Mouse (Mus musculus) urinary bladder, postnatal 4 days (tissue): ENCODE measurements around the gene Card6.

ENCODE experiments used
- DNase-seq, 2 experiments: peaks; one replicate each; pipeline ENCODE4 v3.0.0; 2021 to 2022; ENCODE audit warnings: low spot score in 2 of 2

Card6 gene

DNA sequence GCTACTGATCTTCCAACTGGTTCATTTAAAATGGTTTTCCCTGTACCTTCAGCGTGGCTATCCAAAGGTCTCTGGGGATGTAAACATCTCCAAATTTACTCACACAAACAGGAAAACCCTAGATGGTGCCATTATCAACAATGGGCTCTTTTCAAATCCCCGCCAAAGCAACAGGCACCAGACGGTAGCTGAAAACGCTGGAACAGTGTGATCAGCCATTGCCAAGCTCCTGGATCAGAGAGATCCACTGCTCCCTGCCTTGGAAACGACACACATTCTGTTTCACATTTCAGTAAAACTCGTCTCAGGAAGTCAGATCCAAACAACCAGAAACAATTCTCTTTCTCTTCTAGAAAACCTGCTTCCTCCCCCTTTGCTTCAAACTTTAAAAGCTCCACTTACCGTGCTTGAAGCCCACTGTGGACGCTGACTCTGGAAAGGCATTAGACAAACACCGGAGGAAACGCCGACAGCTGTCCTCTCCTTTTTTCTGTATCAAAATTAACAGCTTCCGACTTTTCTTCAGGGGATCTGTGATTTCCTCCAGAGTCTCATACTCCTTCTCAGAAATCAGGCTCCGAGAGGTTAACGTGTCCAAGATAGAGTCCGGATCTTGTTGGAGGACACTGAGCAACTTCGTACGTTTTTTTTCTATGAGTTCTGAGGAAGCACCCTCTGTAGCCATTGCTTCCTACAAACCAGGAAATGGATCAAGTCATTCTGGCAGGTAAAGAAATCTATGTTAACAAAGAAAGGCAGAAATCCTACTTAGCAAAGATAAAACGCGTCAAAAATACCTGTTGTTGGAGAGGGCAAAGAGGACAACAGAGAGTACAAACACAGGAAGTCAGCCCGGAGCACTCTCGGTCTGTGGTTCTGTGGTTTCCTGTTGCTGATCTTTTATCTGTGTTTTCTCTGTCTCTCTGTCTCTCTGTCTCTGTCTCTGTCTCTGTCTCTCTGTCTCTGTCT lies at the start of gene Card6:
Card6 (minus strand) TSS at position 854 of the 969 bp plus-strand sequence.
- DNase-seq = no peak

DNA sequence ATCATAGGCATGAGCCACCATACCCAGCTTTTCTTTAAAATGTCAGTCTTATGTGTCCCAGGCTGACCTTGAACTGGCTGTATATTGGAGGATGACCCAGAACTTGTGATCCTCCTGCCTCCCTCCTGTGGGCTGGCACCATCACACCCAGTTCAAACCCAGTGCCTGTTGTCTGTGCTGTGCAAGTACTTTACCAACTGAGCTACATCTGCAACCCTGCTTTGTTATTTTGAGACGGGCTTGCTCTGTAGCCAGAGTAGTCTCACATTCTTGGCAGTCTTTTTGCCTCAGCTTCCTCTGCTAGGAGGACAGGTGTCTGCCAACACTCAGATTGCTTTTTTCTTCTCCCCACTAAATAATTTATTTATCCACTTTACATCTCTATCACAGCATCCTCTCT lies 49.0 kb upstream of the Card6 start:
- DNase-seq = no peak

GRCm38 (mm10) chr15:5156355-5156754 lies 48.0 kb upstream of the Card6 start:
- DNase-seq = no peak

GRCm38 (mm10) chr15:5155093-5155492 lies 46.8 kb upstream of the Card6 start:
- no peak for DNase-seq

DNA sequence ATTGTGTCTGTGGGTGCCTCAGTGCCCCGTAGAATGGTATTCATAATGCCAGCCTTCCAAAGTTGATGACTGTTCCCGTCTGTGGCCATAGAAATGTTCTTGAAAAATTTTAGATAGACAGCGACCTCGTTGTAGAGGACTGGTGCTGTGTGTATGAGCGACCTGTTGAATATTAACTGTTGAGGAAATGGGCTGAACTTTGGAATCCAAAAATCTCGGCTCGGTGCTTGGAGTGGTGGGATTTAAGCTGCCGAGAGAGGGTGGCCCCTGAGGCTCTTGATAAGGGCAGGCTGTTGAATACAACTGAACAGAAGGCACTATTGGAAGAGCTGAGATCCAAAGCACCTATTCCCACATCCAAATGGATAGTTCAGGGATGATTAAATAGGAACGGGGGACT lies 46.3 kb upstream of the Card6 start:
- no peak for DNase-seq

GRCm38 (mm10) chr15:5152171-5152570 lies 43.8 kb upstream of the Card6 start:
- no peak for DNase-seq

DNA sequence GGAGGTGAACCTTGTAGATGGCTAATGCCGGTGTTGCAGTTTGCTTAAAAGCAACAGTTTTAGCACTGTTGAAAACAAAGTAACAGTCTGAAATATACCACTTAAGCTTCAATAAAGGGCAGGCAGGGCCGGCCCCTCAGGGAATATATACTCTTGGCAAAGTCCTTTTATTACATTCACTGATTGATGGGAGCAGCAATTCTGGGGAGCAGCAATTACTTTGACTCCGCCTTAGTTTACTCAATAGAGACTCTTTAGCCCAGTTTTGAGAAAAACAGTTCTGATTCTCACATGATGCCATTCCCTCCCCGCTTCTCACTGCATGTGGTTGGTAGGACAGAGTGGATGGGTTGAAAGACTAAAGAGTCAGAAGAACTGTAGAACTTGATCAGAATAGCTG lies 40.8 kb upstream of the Card6 start:
- DNase-seq = no peak

DNA sequence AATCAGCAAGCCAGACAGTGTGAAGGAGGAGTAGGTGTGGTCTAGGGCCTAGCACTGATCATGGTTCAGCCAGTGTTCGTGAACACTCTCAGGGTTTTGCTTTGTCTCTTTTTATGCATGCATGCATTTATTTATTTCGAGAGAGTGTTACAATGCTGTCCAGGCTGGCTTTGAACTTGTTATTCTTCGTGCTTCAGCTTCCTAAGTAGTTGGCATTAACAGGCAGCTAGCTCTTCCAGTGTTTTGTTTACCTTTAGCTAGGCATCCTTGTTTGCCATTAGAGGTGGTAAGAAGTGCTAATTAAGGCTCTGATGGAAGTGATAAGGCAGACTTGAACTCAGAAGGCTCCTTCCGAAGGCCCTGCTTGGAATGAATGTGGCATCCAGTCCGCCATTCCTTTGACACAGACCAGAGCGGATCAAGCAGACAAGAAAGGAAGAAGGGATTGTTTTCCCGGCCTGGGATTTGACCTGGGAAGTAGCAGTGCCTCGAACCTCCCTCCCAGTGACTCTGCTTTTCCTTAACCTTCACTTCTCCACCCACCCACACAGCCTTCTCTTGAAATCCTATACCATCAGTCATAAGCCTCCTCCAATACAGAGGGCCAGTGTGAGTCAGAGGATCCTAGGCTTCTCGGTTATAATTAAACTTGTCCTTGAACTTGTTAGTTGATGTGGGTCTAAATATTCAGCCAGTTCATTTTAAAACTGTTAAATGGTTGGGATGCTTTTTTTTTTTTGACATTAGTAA lies 37.0 kb upstream of the Card6 start:
- no peak for DNase-seq

DNA sequence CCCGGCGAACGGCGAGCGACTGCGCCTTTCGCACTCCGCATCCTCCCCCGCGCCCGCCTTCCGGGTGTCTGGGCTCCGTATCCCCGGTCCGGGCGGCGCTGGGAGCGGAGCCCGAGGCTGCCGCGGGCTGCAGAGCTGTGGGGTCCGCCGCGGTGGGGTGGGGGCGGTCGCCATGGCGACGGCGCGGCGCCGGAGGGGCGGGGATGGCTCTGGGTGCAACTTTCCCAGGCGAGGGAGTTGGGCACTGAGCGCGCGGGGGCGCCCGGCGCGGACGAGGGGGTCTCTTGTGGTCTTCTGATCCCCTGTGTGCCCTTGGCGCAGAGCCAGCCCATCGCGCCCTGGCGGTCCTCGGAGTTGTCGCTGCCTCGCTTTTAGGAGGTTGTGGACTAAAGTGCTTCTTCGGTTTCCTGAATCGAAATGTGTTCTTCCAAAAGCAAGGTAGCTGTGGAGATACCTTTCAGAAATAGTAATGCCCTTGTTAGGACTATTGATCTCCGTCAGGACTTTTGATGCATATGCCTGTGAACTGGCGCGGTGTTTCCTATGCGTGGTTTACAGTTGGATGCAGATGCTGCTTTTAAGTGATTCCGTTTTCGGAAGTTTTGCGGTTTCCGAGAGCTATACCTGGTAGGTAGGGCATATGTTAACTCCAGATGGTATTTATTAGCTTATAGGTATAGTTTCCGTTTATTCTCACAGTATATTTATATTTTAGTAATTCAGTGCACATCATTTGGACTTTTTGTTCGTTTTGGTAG lies 35.9 kb upstream of the Card6 start:
- DNase-seq = peak; percentile 70 to 75

DNA sequence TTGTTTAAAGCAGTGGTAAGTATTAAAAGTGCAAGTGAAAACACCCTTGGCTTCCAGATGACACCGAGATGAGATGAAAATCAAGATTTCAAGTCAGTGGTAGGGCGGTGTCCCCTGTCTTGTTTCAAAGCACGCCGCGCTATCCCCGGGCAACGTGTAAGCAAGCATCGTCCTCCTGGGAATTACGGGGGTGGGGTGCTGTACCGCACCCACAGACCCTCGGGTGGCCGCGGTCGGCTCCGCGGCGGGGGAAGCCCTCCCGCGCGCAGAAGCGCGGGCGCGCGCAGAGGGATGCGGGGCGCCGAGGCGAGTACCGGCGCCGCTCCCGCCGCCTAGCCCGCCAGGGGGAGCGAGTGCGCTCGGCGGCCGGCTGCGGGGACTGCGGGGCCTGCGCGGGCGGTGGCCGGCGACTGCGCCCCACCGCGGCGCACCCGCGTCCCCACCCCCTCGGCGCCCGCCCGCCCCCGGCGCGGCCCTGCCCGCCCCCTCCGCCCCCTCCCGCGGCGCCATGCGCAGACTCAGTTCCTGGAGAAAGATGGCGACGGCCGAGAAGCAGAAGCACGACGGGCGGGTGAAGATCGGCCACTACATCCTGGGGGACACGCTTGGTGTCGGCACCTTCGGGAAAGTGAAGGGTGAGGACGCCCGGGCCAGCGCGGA lies 35.2 kb upstream of the Card6 start, which contains the start of gene Prkaa1:
Prkaa1 (plus strand) TSS at position 501 of the 660 bp plus-strand sequence.
- peak; percentile 71 to 79 for DNase-seq

DNA sequence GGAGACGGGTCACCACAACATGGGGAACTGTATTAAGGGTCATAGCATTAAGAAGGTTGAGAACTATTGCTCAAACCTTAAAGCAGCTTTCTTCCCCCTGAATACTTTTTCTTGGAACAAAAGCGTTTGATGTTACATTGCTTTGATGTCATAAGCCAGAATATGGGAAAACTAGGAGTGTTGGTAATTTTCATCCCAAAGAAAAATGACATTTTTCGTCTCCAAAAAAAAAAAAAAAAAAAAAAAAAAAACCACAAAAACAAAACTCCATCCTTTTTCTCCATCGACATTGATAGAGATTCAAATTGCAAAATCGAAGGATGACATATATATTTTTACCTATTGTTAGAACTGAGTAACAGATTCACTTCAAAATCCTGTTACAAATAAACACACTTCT lies 34.4 kb upstream of the Card6 start:
- DNase-seq = no peak

DNA sequence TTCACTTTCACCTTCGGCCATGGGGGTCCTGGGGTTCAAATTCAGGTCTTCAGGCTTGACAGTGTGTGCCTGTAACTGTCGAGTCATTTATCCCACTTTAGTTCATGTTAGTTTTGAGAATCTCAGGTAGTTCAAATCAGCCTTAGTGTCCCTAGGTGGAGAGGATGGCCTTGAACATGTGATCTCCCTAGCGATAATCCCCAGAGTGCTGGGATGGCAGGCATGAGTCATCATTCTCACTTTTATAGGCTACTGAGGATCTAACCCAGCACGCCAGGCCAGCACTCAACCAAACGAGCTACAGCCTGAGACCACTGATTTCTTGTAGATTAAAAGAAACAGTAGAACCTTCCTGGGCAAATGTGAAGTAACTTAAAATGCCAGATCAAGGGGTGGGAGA lies 33.7 kb upstream of the Card6 start:
- no peak for DNase-seq

DNA sequence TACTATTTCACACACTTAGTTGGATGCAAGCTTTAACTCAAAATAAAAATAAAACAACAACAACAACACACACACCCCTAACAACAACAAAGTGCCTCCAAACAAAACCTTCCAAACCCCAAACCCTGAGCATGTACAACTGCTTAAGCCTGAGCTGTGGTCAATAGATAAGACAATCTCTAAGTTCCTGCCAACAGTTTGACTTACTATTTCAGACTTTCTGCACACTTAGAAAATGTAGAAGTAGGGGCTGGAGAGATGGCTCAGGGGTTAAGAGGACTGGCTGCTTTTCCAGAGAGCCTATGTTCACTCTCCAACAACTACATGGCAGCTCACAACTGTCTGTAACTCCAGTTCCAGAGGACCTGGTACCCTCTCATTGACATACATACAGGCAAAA lies 32.0 kb upstream of the Card6 start:
- no peak for DNase-seq

DNA sequence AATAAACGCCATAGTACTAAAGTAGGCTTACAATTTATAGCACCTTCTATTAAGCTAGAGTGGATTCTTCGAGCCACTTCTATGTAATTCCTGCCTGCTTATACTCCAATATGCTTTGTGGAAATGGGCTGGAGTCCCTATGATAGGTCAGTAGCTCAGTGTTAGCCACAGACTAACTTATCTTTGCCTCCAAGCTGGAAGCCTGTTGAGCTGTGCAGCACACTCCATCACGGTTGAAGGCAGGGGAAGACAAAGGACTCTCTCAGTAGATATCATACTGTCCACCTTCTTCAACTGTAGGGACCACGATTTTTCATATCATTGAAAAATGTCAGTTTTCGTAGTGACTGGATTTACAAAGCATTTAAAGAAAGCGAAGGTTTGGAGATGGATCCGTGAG lies 31.5 kb upstream of the Card6 start:
- no peak for DNase-seq

GRCm38 (mm10) chr15:5139366-5139765 lies 31.0 kb upstream of the Card6 start:
- DNase-seq = no peak

DNA sequence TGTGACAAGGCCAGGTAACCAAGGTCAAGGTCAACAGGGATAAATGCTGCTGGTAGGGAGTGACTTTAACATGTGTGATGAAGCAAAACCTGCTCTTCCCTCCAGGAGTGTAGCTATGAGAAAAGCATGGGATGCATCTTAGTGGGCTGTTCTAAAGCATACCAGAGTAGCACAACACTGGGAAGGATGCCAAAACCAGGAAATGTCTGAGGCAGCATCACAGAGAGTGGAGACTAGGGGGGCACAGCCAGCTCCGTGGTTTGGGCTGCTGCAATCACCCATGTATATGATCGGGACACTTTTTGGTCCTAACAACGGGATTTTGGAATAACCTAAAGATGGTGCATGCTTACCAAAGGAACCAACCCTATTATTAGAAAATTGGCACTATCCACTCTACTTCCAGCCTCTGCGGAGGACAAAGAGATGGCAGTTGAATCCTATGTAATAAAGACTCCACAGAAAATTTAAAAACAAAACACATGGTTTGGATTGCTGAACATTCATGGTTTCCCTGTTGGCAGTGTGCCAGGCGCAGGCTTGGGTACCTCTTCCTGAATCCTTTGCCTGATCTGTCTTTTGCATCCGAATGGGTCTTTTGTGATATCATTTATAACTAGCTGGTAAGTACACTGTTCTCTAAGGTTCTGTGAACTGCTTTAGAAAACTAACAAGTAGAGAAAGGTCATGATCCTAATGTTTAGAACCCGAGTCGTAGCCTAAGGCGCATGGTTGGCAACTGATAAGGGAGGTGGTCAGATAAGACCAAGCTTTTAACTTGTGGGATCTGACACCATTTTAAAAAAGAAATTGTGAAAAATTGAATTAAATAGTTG lies 29.9 kb upstream of the Card6 start:
- no peak for DNase-seq

GRCm38 (mm10) chr15:5134945-5135483 lies 26.7 kb upstream of the Card6 start:
- DNase-seq = no peak

GRCm38 (mm10) chr15:5134179-5134578 lies 25.8 kb upstream of the Card6 start:
- no peak for DNase-seq

DNA sequence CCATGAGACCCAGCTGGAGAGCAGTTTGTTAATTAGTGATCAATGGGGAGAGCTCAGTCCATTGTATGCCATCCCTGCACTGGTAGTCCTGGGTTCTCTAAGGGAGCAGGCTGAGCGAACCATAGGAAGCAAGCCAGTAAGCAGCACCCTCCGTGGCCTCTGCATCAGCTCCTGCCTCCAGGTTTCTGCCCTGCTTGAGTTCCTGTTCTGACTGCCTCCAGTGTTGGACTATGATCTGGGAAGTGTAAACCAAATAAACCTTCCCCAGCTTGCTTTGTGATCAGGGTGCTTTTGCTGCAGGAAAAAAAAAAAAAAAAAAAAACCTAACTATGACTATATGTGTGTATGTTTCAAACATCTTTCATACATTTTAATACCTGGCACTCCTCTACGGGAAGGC lies 25.0 kb upstream of the Card6 start:
- no peak for DNase-seq
